Mouse (Mus musculus) brain, embryonic 18.5 days (tissue): ENCODE results near the gene Pdia5.

Source experiments
- DNase-seq: peaks from one replicate; pipeline ENCODE4 v3.0.0-alpha.2; 2012; ENCODE audit warnings: low read depth, low spot score

Gene Pdia5

DNA sequence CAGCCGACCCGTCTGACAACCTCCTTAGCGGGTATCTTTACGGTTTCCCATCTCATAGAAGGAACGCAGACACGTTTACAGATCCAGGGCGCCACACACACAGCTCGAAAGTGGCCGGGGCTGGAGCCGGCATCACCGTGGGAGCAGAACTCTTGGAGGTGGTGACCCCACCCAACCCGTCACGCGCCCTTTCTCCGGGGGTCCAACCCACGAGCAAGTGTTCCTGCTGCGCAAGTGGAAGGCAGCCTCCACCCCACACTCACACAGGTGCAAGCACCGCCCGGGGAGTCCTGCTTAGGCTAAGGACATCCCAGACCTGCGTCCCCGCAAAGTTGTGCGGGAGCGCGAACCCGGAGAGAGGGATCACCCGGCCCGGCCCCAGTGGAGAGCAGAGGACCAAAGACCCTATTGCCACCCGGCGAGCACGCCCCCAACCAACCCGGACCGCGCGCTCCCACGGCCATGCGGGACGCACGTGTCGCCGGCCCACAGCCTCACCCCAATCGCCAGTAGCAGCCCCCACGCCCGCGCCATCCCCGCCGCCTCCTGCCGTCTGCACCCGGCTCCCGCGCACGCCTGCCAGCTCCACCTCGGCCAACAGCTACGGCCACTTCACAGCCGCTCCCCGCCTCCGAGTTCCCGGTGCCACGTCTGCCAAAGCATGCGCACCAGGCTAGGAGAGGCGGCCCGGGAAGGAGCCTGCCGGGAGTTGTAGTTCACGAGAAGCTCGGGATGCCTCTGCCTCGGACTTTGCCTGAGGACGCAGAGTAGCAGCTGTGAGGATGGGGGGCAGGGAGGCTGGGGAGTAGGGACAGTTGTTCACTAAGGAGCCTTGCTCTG lies at the start of gene Pdia5:
Gene Pdia5 (minus strand): TSS at position 643 of the 840 bp plus-strand sequence.
- DNase-seq: peak; percentile 57

DNA sequence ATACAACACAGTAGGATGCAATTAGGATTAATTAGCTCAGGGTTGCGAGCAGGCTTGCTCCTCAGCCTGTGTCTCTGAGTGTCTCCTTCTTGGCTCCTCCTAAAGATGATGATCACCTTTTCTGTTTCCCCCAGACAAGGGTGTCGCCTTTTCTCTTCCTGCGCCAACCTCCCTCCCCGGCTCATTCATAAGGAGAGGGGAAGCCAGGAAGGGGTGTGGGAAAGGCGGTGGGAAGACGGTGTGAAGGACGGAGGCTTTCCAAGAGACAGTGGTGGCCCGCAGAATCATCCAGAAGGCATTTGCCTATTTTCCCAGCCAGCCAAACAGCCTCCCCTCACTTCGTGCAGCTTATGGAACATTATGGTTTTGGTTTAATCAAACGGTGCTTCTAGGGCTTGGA lies 48.4 kb upstream of the Pdia5 start:
- DNase-seq: no peak

GRCm38 (mm10) chr16:35537651-35538050 lies 47.0 kb upstream of the Pdia5 start:
- DNase-seq: no peak

- no peak for DNase-seq
Measured at GRCm38 (mm10) chr16:35534630-35535029, 44.0 kb upstream of the Pdia5 start.

DNA sequence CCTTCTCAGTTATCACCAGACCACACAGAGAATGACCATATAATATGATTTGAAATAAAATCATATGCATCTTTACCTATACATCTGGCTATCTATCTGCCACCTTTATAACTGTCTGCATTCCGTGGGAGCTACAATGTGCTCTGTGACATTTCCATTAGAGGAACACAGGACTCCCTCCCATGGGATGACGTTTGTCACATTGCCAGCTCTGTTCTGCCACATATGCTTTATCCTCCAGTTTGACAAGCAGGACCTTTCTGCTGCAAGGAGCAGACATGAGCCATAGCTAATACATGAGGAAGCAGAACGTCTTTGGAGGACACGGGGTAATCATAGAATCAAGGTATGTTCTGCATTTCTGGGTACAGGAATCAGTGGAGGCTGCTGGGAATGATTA lies 33.5 kb upstream of the Pdia5 start:
- DNase-seq: no peak

DNA sequence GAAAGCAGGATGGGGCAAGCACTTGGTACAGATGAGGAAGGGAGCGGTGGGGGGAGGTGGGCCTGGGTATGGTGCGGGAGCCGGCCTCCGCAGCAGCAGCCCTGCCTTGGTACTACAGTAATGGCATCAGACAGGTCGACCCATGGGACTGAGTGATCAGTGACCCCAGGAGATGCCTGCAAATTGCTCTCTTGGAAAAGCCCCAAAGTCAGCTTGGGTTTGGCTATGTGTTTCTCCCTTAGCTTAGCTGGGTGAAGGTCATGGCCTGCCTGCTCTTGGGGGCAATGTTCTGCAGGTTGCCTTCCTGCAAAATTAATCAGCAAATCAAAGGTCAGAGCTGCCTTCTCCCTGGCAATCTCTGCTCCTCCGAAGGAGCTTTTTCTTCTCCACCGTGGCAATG lies 28.6 kb upstream of the Pdia5 start:
- DNase-seq: no peak

GRCm38 (mm10) chr16:35517976-35518951 lies 27.6 kb upstream of the Pdia5 start:
- DNase-seq: no peak

GRCm38 (mm10) chr16:35515977-35516612 lies 25.4 kb upstream of the Pdia5 start:
- no peak for DNase-seq

GRCm38 (mm10) chr16:35509331-35510070 lies 18.8 kb upstream of the Pdia5 start:
- no peak for DNase-seq

DNA sequence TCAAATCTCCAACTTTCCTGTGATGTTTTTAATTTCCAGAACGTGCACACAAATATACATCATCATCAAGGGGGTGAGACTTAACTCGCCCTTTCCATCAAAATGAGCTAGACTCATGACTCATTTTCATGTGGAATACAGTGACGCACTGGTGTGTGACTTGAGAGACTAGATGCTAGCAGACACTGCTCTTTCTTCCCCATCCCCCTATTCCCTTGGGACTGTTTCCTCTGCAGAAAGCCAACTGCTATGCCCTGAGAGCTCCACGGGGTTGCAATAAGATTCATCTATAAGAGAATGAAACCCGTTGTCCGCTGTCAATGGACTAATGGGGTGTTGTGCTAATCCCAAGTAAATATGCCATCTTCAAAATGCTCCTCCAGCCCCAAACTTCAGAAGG lies 17.9 kb upstream of the Pdia5 start:
- no peak for DNase-seq

DNA sequence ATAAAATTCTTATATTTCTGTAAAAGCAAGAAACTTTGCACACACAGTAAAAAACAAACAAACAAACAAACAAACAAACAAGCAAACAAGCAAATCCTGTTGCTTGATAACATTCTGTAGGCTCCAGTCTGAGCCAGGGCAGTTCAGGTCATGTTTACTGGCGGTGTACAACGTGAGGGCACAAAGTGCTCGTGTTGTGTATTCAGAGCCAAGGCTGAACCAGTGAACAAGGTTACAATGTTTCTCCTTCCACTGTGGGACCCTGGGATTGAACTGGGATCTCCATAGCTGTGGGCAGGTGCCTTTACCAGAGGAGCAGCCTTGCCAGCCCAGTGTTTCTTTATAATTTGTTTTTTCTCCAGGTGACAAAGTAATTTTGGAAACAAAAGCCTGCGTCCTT lies 15.1 kb upstream of the Pdia5 start:
- no peak for DNase-seq

DNA sequence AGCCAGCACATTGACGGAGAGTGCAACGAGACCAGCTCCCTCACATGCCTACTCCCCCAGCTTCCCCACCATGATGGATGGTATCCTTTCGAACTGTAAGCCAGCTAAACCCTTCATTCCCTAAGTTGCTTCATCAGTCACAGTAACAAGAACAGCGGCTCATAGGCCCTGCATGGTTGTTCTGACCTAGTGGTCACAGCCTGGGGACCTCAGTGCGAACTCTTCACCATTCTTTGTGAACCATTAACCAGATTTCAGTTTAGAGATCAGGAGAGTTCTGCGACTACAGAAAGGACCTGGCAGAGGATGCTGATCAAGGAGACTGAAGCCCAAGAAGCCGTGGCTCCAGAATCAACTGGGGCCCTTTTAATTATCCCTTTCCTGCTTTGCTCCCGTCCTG lies 13.6 kb upstream of the Pdia5 start:
- no peak for DNase-seq

- no peak for DNase-seq
Measured at GRCm38 (mm10) chr16:35502456-35502855, 11.8 kb upstream of the Pdia5 start.

GRCm38 (mm10) chr16:35501106-35501760 lies 10.6 kb upstream of the Pdia5 start:
- DNase-seq: no peak

GRCm38 (mm10) chr16:35500342-35500741 lies 9.7 kb upstream of the Pdia5 start:
- DNase-seq: no peak

DNA sequence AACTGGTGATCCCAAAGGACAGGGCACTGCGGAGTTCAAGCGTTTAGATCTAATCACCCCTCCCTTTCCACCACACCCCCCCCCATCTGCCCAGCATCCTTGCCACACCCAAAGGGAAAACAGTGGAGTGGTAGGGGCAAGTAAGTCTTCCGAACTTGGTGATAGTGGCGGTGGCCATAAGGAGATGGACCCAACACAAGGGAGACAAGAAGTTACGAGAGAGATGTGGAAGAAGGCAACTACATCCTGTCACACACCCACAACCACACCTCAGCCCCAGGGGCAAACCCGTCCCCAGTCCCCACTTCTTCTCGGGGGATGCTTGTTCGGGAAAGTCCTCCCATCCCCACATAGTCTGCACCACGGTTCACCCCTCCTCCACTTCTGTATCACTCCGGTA lies 880 bp downstream of the Pdia5 start:
- no peak for DNase-seq

DNA sequence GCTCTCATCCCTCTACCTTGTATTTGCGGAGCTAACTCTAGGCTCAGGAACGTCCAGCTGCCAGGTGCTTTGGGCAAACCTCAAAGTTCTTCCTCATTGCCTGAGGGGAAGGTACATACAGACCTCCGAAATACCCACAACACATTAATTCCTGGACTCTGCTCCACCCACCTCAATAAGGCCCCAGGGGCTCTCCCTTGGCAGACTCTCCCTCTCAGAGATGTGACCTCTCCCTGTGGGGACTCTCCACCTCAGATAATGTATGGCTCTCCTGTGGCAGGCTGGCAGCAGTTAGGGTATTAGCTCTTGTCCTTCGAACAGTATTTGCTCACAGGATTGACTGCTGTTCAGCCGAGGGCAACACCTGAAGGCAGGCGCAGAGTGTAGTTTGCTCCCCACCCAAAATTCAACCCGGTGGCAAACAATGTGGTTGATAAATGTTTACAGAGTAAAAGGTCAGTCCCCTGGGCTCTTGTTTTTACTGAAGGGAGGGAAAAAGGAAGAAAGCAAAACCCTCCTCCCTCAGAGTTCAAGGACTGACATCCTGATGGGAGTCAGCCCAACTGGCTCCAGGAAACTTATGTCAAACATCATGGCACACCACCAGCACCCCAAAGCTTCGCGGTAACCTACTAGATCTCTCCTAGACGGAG lies 1.5 kb downstream of the Pdia5 start:
- DNase-seq: no peak

DNA sequence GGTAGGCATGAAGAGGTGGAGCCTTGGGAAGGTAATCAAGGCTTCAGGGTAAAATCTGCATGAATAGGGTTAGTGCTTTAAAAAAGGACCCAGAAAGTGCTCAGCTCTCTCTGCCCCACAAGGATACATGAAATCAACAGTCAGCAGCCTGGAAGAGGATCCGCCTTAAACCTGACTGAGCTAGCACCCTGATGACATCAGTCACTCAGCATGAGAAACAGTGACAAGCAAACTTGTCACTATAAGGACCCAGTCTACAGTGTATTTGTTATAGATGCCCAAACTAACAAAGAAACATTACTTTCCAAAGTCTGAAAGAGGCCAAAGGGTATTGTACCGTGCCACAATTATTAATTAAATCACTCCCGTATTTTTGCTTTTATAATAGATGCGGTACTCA lies 2.9 kb downstream of the Pdia5 start:
- no peak for DNase-seq

DNA sequence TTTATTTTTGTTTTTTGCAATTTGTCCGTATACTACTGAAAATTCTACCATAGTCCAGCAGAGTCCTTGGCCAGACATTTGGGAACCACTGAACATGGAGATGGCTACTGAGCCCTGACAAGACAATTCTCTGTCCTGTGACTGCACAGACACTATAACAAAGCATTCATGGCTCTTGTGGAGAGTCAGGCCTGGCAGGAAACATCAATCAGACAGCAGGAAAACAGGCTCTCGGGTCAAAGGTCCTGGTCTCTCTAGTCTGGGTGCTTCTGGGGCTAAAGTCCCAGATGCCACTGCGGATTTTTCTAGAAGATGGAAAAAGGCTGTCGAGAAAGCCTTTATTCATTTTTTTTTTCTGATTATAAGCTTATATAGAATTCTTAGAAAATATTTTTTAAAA lies 3.6 kb downstream of the Pdia5 start:
- no peak for DNase-seq

GRCm38 (mm10) chr16:35485711-35486110 lies 5.0 kb downstream of the Pdia5 start:
- DNase-seq: no peak
